Mouse (Mus musculus) brain, adult 2 months (tissue): ENCODE measurements around the gene Uchl4.

ENCODE experiments used
- DNase-seq: peaks from one replicate; pipeline ENCODE4 v3.0.0; 2011; ENCODE audit warnings: low read depth, low spot score

Uchl4 gene

GRCm38 (mm10) chr9:64274291-64274690, 39.3 kb downstream of the Uchl4 start:
- DNase-seq, result no peak

- DNase-seq, result no peak
Observed at GRCm38 (mm10) chr9:64274919-64275318, 39.9 kb downstream of the Uchl4 start.

- peak; percentile 72 for DNase-seq
Observed at GRCm38 (mm10) chr9:64277706-64278105, 42.7 kb downstream of the Uchl4 start.

- DNase-seq, result no peak
Observed at GRCm38 (mm10) chr9:64278665-64279310, 43.8 kb downstream of the Uchl4 start.

- DNase-seq, result peak; percentile 97
Observed at GRCm38 (mm10) chr9:64281105-64281780, 46.2 kb downstream of the Uchl4 start, which contains the start of gene Tipin. Gene Tipin (plus strand): TSS chr9:64281581.

- no peak for DNase-seq
Observed at GRCm38 (mm10) chr9:64281781-64282178, 46.8 kb downstream of the Uchl4 start.

- no peak for DNase-seq
Observed at GRCm38 (mm10) chr9:64282404-64282987, 47.5 kb downstream of the Uchl4 start.
